In genomic region chr14:49153801-49154200, GRCm38 (mm10) we compare ENCODE assay signal across 9 mouse cellular contexts. TPM values are rescaled to one million over a fixed set of nuclear protein-coding genes. Genes with fewer than 3 reads are reported as not detected.
A peak's percentile ranks its signal among the peaks of the same experiment; 100 is the strongest.
DNase-seq lines count a peak whose midpoint lies in the region; ATAC-seq and TF ChIP-seq lines count a peak whose summit lies in the region.
"Had no signal": no experiment of that assay in that cellular context is flagged by ENCODE, and none has a peak within 500 bp of the region (broad histone marks: within the 10 kb centered on the region; RNA-seq: fewer than 3 reads in every experiment).

No protein-coding gene starts in this region.

- in situ Hi-C loops in Patski (cut with MboI; ENCODE audit: low pct_unique_long_range_greater_than_20kb): no loop called here

- no peaks in the 10 kb centered on the region for H3K4me1 ChIP-seq in hindbrain, embryonic 11.5 days (replicated peaks; ENCODE audit: control insufficient read depth, insufficient read depth, low read length)
- no peaks in the 10 kb centered on the region for H3K4me1 ChIP-seq in hindbrain, embryonic 16.5 days (ENCODE audit: control insufficient read depth, insufficient read depth, low read depth, low read length)
- H3K4me1 ChIP-seq in thymus, adult 2 months (replicated peaks; ENCODE audit: control insufficient read depth, insufficient read depth, low read length): peaks cover 3% of the 10 kb centered on the region; the same call in 1 of the 2 replicates
- H3K4me1 ChIP-seq: embryonic facial prominence, embryonic 15.5 days had no signal

- H3K36me3 ChIP-seq in hindbrain, embryonic 11.5 days (ENCODE audit: control insufficient read depth, insufficient read depth, low read length): no peaks in the 10 kb centered on the region
- H3K36me3 ChIP-seq in hindbrain, embryonic 16.5 days (ENCODE audit: control insufficient read depth, insufficient read depth, low read length): no peaks in the 10 kb centered on the region
- no peaks in the 10 kb centered on the region for H3K36me3 ChIP-seq in thymus, adult 2 months (ENCODE audit: control insufficient read depth, insufficient read depth, low read length)
- H3K36me3 ChIP-seq: embryonic facial prominence, embryonic 15.5 days had no signal

- no peak overlapping the region for H3K4me2 ChIP-seq in hindbrain, embryonic 11.5 days (replicated peaks; ENCODE audit: low read depth, low read length)
- no peak overlapping the region for H3K4me2 ChIP-seq in hindbrain, embryonic 16.5 days (ENCODE audit: low read length)
- H3K4me2 ChIP-seq: embryonic facial prominence, embryonic 15.5 days had no signal

- H3K4me3 ChIP-seq in hindbrain, embryonic 11.5 days (ENCODE audit: low read depth, low read length): no peak overlapping the region
- no peak overlapping the region for H3K4me3 ChIP-seq in hindbrain, embryonic 16.5 days (ENCODE audit: low read length)
- H3K4me3 ChIP-seq in thymus, adult 2 months (ENCODE audit: control insufficient read depth, insufficient read depth, low read length): no peak overlapping the region
- H3K4me3 ChIP-seq: embryonic facial prominence, embryonic 15.5 days had no signal

- no peaks in the 10 kb centered on the region for H3K9me3 ChIP-seq in hindbrain, embryonic 11.5 days (ENCODE audit: control insufficient read depth, low read length)
- H3K9me3 ChIP-seq in hindbrain, embryonic 16.5 days (ENCODE audit: control insufficient read depth, low read length): no peaks in the 10 kb centered on the region
- H3K9me3 ChIP-seq: embryonic facial prominence, embryonic 15.5 days had no signal

- no peak overlapping the region for H3K9ac ChIP-seq in hindbrain, embryonic 11.5 days (ENCODE audit: low read depth, low read length)
- no peak overlapping the region for H3K9ac ChIP-seq in hindbrain, embryonic 16.5 days (ENCODE audit: low read depth, low read length)
- H3K9ac ChIP-seq: embryonic facial prominence, embryonic 15.5 days had no signal

- H3K27me3 ChIP-seq in hindbrain, embryonic 11.5 days (ENCODE audit: control insufficient read depth, insufficient read depth, low read length): no peaks in the 10 kb centered on the region
- H3K27me3 ChIP-seq in hindbrain, embryonic 16.5 days (replicated peaks; ENCODE audit: control insufficient read depth, insufficient read depth, low read length): no peaks in the 10 kb centered on the region
- peaks cover 28% of the 10 kb centered on the region for H3K27me3 ChIP-seq in Patski
- no peaks in the 10 kb centered on the region for H3K27me3 ChIP-seq in thymus, adult 2 months (ENCODE audit: control insufficient read depth, insufficient read depth, low read length)
- H3K27me3 ChIP-seq: embryonic facial prominence, embryonic 15.5 days had no signal

- CTCF ChIA-PET in Patski (lab: Charles Lee): interaction anchor here (0.8 to 1.6 kb wide), 6 partner anchors 9 to 215 kb away, joined by 3 to 5 read pairs (median 3); no protein-coding TSS in a partner anchor

- ATAC-seq in hindbrain, embryonic 11.5 days (ENCODE audit: low FRiP score): no peak
- ATAC-seq in hindbrain, embryonic 16.5 days: no peak
- no peak for ATAC-seq in Patski

- 36% methylated on average over 7 of the region's 7 CpGs for WGBS in hindbrain, embryonic 11.5 days
- WGBS in hindbrain, embryonic 16.5 days: 39% methylated on average over 7 of the region's 7 CpGs
- WGBS in thymus, adult 2 months: 31% methylated on average over 7 of the region's 7 CpGs

- POLR2A ChIA-PET in Patski (lab: Charles Lee): no interaction called here

- peak; percentile 86 for DNase-seq in hindbrain, embryonic 11.5 days (ENCODE audit: low spot score)
- DNase-seq in Patski (ENCODE audit: low read depth, low spot score): no peak
- DNase-seq in cerebellum, adult 9-10 months: peak; percentile 68
- DNase-seq in gastrocnemius, postnatal 10 days: peak; percentile 75
- peak; percentile 23 to 25 for DNase-seq in left cerebral cortex, adult 8-10 months (ENCODE audit: low spot score in 2 of 2)
- DNase-seq in natural killer cell, adult 2 months (ENCODE audit: low spot score in 2 of 2): peak; percentile 53 to 74
- peak; percentile 79 for DNase-seq in thymus, adult 2 months

- H3K27ac ChIP-seq in hindbrain, embryonic 11.5 days (ENCODE audit: low read depth, low read length): no peak overlapping the region
- no peak overlapping the region for H3K27ac ChIP-seq in hindbrain, embryonic 16.5 days (ENCODE audit: low read depth, low read length)
- H3K27ac ChIP-seq in thymus, adult 2 months (ENCODE audit: control insufficient read depth, insufficient read depth, low read length): no peak overlapping the region
- H3K27ac ChIP-seq: embryonic facial prominence, embryonic 15.5 days had no signal

- no peak for TF ChIP-seq POLR2A in thymus, adult 2 months (IDR thresholded peaks at IDR 0.05; ENCODE audit: control insufficient read depth, extremely low read depth, insufficient read depth, low read length, poor library complexity)

- TF ChIP-seq CTCF in Patski (IDR thresholded peaks at IDR 0.05): peak; percentile 74
- TF ChIP-seq CTCF in thymus, adult 2 months (IDR thresholded peaks at IDR 0.05; ENCODE audit: borderline replicate concordance, control insufficient read depth, extremely low read depth, insufficient read depth, low read length, poor library complexity): no peak

RNA-seq across cellular contexts. Expression of gene Naa30, which starts 18.2 kb away (rescaled TPM):
- polyA plus RNA-seq in hindbrain, embryonic 11.5 days (2014; fragmentation: Nextera tagmentation; extraction: Ambion mirVana): 16.9 and 18.9 TPM in 2 replicates
- polyA plus RNA-seq in hindbrain, embryonic 16.5 days (2015; fragmentation: Nextera tagmentation; extraction: Ambion mirVana): 9.2 and 10.0 TPM in 2 replicates
- 20.8 TPM for polyA plus RNA-seq in Patski (2021)
- total RNA-seq in gastrocnemius, postnatal 10 days (2021): 10 to 100 TPM; 20.9 to 24.9 TPM
- 10 to 100 TPM; 31.6 to 33.8 (median 33.5) TPM for total RNA-seq in left cerebral cortex, adult 8-10 months (2022)
- 9.3 and 11.1 TPM in 2 replicates for polyA plus RNA-seq in thymus, adult 2 months (2012; rRNA removed)
